Mouse (Mus musculus) kidney, postnatal 0 days (tissue): ENCODE results near the gene Tnfaip6. TPM values are rescaled to one million over a fixed set of nuclear protein-coding genes. Genes with fewer than 3 reads are reported as not detected.

Experiments used
- ATAC-seq: fragments of 200-750 bp; cut with Nextera tagmentation; replicated peaks from 2 replicates; pipeline ENCODE4 v1.8.0; 2017; ENCODE audit warnings: low read depth, moderate number of reproducible peaks, moderate TSS enrichment, moderate library complexity; ENCODE audit not compliant: low FRiP score
- DNase-seq: peaks from one replicate; pipeline ENCODE4 v3.0.0-alpha.2; 2016; ENCODE audit warnings: low spot score
- H3K27ac ChIP-seq: fragments of 300-500 bp; sonication (generic); 2 replicates; pipeline ENCODE4 v1.5.1; 2014; ENCODE audit warnings: mild to moderate bottlenecking
- H3K27me3 ChIP-seq: fragments of 300-500 bp; sonication (generic); 2 replicates; pipeline ENCODE4 v1.6.1; 2014; ENCODE audit warnings: low read length, mixed read lengths; ENCODE audit not compliant: insufficient read depth
- H3K36me3 ChIP-seq: fragments of 300-500 bp; sonication (generic); 2 replicates; pipeline ENCODE4 v1.6.1; 2014; ENCODE audit warnings: low read length, mixed read lengths; ENCODE audit not compliant: insufficient read depth
- H3K4me1 ChIP-seq: fragments of 300-500 bp; sonication (generic); replicated peaks from 2 replicates; pipeline ENCODE4 v1.6.1; 2014; ENCODE audit warnings: antibody characterized with exemption, low read length, mixed read lengths; ENCODE audit not compliant: insufficient read depth
- H3K4me2 ChIP-seq: fragments of 300-500 bp; sonication (generic); 2 replicates; pipeline ENCODE4 v1.6.1; 2014; ENCODE audit warnings: mild to moderate bottlenecking, low read length, moderate library complexity, mixed read lengths
- H3K4me3 ChIP-seq: fragments of 300-500 bp; sonication (generic); replicated peaks from 2 replicates; pipeline ENCODE4 v1.5.1; 2014; ENCODE audit warnings: low read depth, low read length
- H3K9ac ChIP-seq: fragments of 300-500 bp; sonication (generic); 2 replicates; pipeline ENCODE4 v1.6.1; 2014; ENCODE audit warnings: low read depth, low read length
- H3K9me3 ChIP-seq: fragments of 300-500 bp; sonication (generic); replicated peaks from 2 replicates; pipeline ENCODE4 v1.6.1; 2016; ENCODE audit warnings: low read length, inconsistent platforms, mixed read lengths
- CTCF ChIP-seq: IDR thresholded peaks from 2 replicates; pipeline ENCODE4 v1.5.1; 2016; ENCODE audit warnings: antibody characterized with exemption, low read depth, mild to moderate bottlenecking, moderate library complexity
- WGBS: fragments of 180-500 bp; shearing (Covaris S2); extraction: QIAGEN DNeasy Blood & Tissue Kit; methylation state at CpG from one replicate; pipeline ENCODE4 v1.1.7; 2014; 5-methylcytosine and 5-hydroxymethylcytosine counted together
- polyA plus RNA-seq: library from polyadenylated mRNA; unstranded; fragments of >200 nt; fragmentation: Nextera tagmentation; extraction: Ambion mirVana; gene quantifications from 2 replicates; pipeline ENCODE4 v1.2.1, GENCODE M21; 2015

Gene Tnfaip6
- polyA plus RNA-seq, 1 experiment from 2014 or later = 9.0 TPM

DNA sequence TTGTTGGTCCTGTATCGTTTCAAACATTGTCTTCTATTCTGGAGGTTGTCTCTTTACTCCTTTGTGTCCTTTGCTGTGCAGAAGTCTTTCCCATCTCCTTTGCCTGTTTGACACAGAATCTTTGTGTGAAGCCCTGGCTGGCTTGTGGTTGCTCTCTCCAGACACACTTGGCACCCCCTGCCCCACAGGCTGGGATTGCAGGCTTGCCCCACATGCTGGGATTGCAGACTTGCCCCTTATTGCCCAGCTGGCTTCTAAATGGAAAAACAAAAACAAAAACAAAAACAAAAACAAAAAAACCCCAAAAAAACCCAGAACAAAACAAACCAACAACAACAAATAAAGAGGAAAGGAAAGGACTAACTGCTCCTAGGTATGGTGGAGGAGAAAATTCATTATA is 30.8 kb downstream of the Tnfaip6 start:
- no peak overlapping the region for H3K27ac ChIP-seq
- no peaks in the 10 kb centered on the region for H3K27me3 ChIP-seq
- WGBS = 75% methylated on average over 1 of the region's 1 CpGs
- H3K36me3 ChIP-seq = no peaks in the 10 kb centered on the region
- DNase-seq (no peak), ATAC-seq (no peak)
- H3K4me1 ChIP-seq = no peaks in the 10 kb centered on the region
- H3K4me2 ChIP-seq = no peak overlapping the region
- no peak overlapping the region for H3K4me3 ChIP-seq
- H3K9me3 ChIP-seq = no peaks in the 10 kb centered on the region
- no peak overlapping the region for H3K9ac ChIP-seq
- no peak for TF ChIP-seq CTCF

- Histone ChIP-seq H3K27me3 (no peaks in the 10 kb centered on the region), H3K4me2 (no peak overlapping the region), H3K9ac (no peak overlapping the region), H3K4me3 (no peak overlapping the region), H3K4me1 (no peaks in the 10 kb centered on the region), H3K36me3 (no peaks in the 10 kb centered on the region), H3K27ac (no peak overlapping the region), H3K9me3 (no peaks in the 10 kb centered on the region)
- no peak for TF ChIP-seq CTCF
- 93% methylated on average over 5 of the region's 5 CpGs for WGBS
- DNase-seq (no peak), ATAC-seq (no peak)
These were observed 33.0 kb downstream of the Tnfaip6 start for GRCm38 (mm10) chr2:52070816-52071215.

DNA sequence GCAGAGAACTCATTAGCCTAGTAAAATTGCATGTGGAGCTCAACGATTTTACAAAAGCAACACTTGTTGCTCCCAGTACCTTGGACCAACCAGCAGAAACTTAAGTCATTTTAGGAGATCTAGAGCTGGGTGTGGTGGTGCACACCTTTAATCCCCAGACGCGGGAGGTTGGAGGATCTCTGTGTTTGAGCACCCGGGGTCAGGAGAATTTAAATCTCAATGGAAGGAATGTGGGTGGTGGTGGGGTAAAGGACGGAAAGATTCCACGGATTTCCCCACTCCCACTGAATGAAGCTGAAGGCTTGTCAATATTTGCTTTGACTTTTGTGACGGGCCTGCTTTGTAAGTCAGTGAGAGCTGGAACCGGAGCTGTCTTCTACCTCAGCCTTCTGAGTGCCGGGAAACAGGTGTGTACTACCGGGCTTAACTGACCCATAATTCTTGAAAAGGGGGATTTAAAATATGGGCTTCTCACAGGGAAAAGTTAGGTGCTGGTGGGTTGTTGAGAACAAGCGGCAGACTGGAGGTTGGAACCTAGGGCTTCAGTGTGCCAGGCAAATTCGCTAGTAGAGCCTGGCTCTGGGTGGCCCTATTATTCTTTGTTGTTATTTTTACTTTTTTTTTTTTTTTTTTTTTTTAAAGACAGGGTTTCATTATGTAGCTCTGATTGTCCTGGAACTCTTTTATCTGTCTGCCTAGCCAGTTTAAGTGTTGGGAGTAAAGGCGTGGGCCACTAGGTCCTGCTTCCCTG is 33.6 kb downstream of the Tnfaip6 start:
- H3K4me3 ChIP-seq = no peak overlapping the region
- 62% methylated on average over 13 of the region's 13 CpGs for WGBS
- no peaks in the 10 kb centered on the region for H3K36me3 ChIP-seq
- no peak for DNase-seq
- H3K27me3 ChIP-seq = no peaks in the 10 kb centered on the region
- no peak overlapping the region for H3K9ac ChIP-seq
- H3K4me2 ChIP-seq = peak overlapping the region; percentile 75
- H3K27ac ChIP-seq = 0 out of 2 replicates have a peak overlapping the region, but pooled peaks have one; percentile 94
- no peaks in the 10 kb centered on the region for H3K9me3 ChIP-seq
- no peak for ATAC-seq
- no peaks in the 10 kb centered on the region for H3K4me1 ChIP-seq
- no peak for TF ChIP-seq CTCF

- H3K27me3 ChIP-seq = no peaks in the 10 kb centered on the region
- H3K27ac ChIP-seq = peak overlapping the region; percentile 94
- H3K36me3 ChIP-seq = no peaks in the 10 kb centered on the region
- H3K9me3 ChIP-seq = no peaks in the 10 kb centered on the region
- no peak for TF ChIP-seq CTCF
- ATAC-seq = peak; percentile 40; the same call in 1 of the 2 replicates
- DNase-seq = peak; percentile 33
- peak overlapping the region; percentile 99 for H3K4me3 ChIP-seq
- WGBS = 5% methylated on average over 10 of the region's 10 CpGs
- peak overlapping the region; percentile 94; the same call in 1 of the 2 replicates for H3K9ac ChIP-seq
- H3K4me2 ChIP-seq = peak overlapping the region; percentile 75
- no peaks in the 10 kb centered on the region for H3K4me1 ChIP-seq
These were observed 34.3 kb downstream of the Tnfaip6 start for GRCm38 (mm10) chr2:52072065-52072490.

- peak; percentile 97 for ATAC-seq
- H3K27ac ChIP-seq = peak within 1 kb of the TSS; percentile 94
- H3K27me3 ChIP-seq = no peaks in the 10 kb centered on the region
- peak within 1 kb of the TSS; percentile 94 for H3K9ac ChIP-seq
- H3K4me3 ChIP-seq = peak within 1 kb of the TSS; percentile 99
- H3K36me3 ChIP-seq = no peaks in the 10 kb centered on the region
- WGBS = under 1% methylated on average over 67 of the region's 72 CpGs
- H3K9me3 ChIP-seq = no peaks in the 10 kb centered on the region
- TF ChIP-seq CTCF = no peak
- peak within 1 kb of the TSS; percentile 75 for H3K4me2 ChIP-seq
- DNase-seq = peak; percentile 91
- no peaks in the 10 kb centered on the region for H3K4me1 ChIP-seq
These were observed 34.8 kb downstream of the Tnfaip6 start, which contains the start of gene Rif1 for GRCm38 (mm10) chr2:52072491-52073140. TSS of gene Rif1 (plus strand) at chr2:52072832.

DNA sequence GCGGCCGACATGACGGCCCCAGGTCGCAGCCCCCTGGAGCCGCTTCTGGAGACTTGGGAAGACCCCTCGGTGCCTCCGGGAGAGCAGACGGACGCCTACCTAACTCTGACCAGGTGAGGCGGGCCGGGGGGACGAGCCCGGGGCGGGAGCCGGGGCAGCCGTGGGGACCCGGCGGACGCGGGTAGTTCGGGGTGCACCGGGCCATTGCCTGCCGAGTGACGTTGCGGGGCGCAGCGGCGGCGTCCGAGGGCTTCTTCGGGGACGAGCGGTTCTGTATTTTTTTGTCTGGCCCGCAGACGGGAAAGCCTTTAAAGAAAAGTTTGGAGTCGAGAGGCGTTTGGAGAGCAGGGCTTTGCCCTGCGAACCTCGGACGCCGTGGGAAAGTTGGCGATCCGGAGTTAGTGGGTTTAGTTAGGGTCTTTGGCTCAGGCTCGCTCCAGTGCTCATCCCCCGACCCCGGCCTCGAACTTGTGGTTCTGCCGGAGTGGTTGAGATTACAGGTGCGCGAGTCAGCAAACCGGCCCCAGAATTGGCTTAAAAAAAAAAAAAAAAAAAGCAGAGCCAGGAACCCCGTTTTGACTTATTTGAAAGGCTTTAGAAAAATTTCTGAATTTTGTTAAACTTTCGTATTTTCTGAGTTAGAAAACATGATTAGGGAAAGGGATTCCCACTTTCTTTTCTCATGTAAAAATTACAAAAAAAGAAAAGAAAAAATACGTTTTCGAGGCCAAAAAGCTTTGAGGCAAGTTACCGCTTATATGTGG is 35.5 kb downstream of the Tnfaip6 start:
- TF ChIP-seq CTCF = no peak
- H3K9ac ChIP-seq = peak overlapping the region; percentile 94
- peak overlapping the region; percentile 75 for H3K4me2 ChIP-seq
- H3K27me3 ChIP-seq = no peaks in the 10 kb centered on the region
- peak overlapping the region; percentile 94 for H3K27ac ChIP-seq
- no peaks in the 10 kb centered on the region for H3K4me1 ChIP-seq
- H3K36me3 ChIP-seq = 0 out of 2 replicates have a peak, but pooled peaks cover 3% of the 10 kb centered on the region
- 2% methylated on average over 56 of the region's 56 CpGs for WGBS
- ATAC-seq (peak; percentile 0), DNase-seq (peak; percentile 36)
- H3K9me3 ChIP-seq = no peaks in the 10 kb centered on the region
- H3K4me3 ChIP-seq = peak overlapping the region; percentile 99
